12 mouse cellular contexts compared by ENCODE assay signal in genomic region chr13:30722601-30723000, GRCm38 (mm10). TPM values are rescaled to one million over a fixed set of nuclear protein-coding genes. Genes with fewer than 3 reads are reported as not detected.
DNase-seq lines count a peak whose midpoint lies in the region; ATAC-seq lines count a peak whose summit lies in the region.
"Had no signal": no experiment of that assay in that cellular context is flagged by ENCODE, and none has a peak within 500 bp of the region (broad histone marks: within the 10 kb centered on the region; RNA-seq: fewer than 3 reads in every experiment).

No protein-coding gene starts in this region.

- WGBS in heart, embryonic 11.5 days (ENCODE audit: insufficient replicate concordance), result 15% methylated on average over 7 of the region's 7 CpGs
- 7% methylated on average over 7 of the region's 7 CpGs for WGBS in embryonic facial prominence, embryonic 13.5 days
- 8% methylated on average over 7 of the region's 7 CpGs for WGBS in midbrain, embryonic 14.5 days

- no peaks in the 10 kb centered on the region for H3K9me3 ChIP-seq in heart, embryonic 11.5 days (replicated peaks; ENCODE audit: control insufficient read depth, low read length)
- no peaks in the 10 kb centered on the region for H3K9me3 ChIP-seq in embryonic facial prominence, embryonic 13.5 days
- no peaks in the 10 kb centered on the region for H3K9me3 ChIP-seq in midbrain, embryonic 14.5 days (ENCODE audit: control insufficient read depth, low read length)

- no peaks in the 10 kb centered on the region for H3K36me3 ChIP-seq in heart, embryonic 11.5 days (ENCODE audit: control insufficient read depth, insufficient read depth, low read length)
- H3K36me3 ChIP-seq in embryonic facial prominence, embryonic 13.5 days, result no peaks in the 10 kb centered on the region
- no peaks in the 10 kb centered on the region for H3K36me3 ChIP-seq in midbrain, embryonic 14.5 days (ENCODE audit: control insufficient read depth, insufficient read depth, low read length)

- H3K27ac ChIP-seq in heart, embryonic 11.5 days (ENCODE audit: low read depth, low read length), result no peak overlapping the region
- no peak overlapping the region for H3K27ac ChIP-seq in embryonic facial prominence, embryonic 13.5 days
- peak overlapping the region; percentile 32; the same call in 1 of the 2 replicates for H3K27ac ChIP-seq in midbrain, embryonic 14.5 days (replicated peaks; ENCODE audit: low read depth, low read length)
- H3K27ac ChIP-seq: stomach, postnatal 0 days had no signal

- intact Hi-C loops in heart, postnatal 10 days (cut with DNase I), result no loop called here
- intact Hi-C loops in left cerebral cortex, postnatal 25 days (cut with DNase I), result no loop called here

- DNase-seq in heart, postnatal 10 days, result no peak
- peak; percentile 75 for DNase-seq in adipocyte (ENCODE audit: low spot score)
- DNase-seq in midbrain, embryonic 14.5 days, result peak; percentile 44
- no peak for DNase-seq in thymus, adult 18-20 months
- DNase-seq in left cerebral cortex, postnatal 25 days (ENCODE audit: low spot score in 2 of 2), result no peak
- DNase-seq in B cell, adult 2 months, result no peak
- DNase-seq: gastrocnemius, postnatal 36 days; layer of hippocampus, postnatal 36 days; liver had no signal

- H3K4me3 ChIP-seq in heart, embryonic 11.5 days (ENCODE audit: low read depth, low read length), result no peak overlapping the region
- no peak overlapping the region for H3K4me3 ChIP-seq in embryonic facial prominence, embryonic 13.5 days
- H3K4me3 ChIP-seq in midbrain, embryonic 14.5 days (replicated peaks; ENCODE audit: low read depth, low read length), result no peak overlapping the region

- H3K27me3 ChIP-seq in heart, embryonic 11.5 days (ENCODE audit: control insufficient read depth, insufficient read depth, low read length), result no peaks in the 10 kb centered on the region
- no peaks in the 10 kb centered on the region for H3K27me3 ChIP-seq in embryonic facial prominence, embryonic 13.5 days
- no peaks in the 10 kb centered on the region for H3K27me3 ChIP-seq in midbrain, embryonic 14.5 days (ENCODE audit: control insufficient read depth, insufficient read depth, low read length)

- H3K4me1 ChIP-seq in heart, embryonic 11.5 days (ENCODE audit: control insufficient read depth, insufficient read depth, low read length), result peaks cover 7% of the 10 kb centered on the region; the same call in 1 of the 2 replicates
- H3K4me1 ChIP-seq in embryonic facial prominence, embryonic 13.5 days, result peaks cover 13% of the 10 kb centered on the region
- H3K4me1 ChIP-seq in midbrain, embryonic 14.5 days (ENCODE audit: control insufficient read depth, insufficient read depth, low read length), result peaks cover 11% of the 10 kb centered on the region

- peak overlapping the region; percentile 25 for H3K4me2 ChIP-seq in heart, embryonic 11.5 days
- H3K4me2 ChIP-seq in embryonic facial prominence, embryonic 13.5 days, result no peak overlapping the region; the same call in 1 of the 2 replicates
- peak overlapping the region; percentile 13; the same call in 1 of the 2 replicates for H3K4me2 ChIP-seq in midbrain, embryonic 14.5 days (ENCODE audit: low read length)

- H3K9ac ChIP-seq in heart, embryonic 11.5 days (ENCODE audit: low read depth, low read length), result no peak overlapping the region
- H3K9ac ChIP-seq in embryonic facial prominence, embryonic 13.5 days, result 0 out of 2 replicates have a peak overlapping the region, but pooled peaks have one; percentile 3
- H3K9ac ChIP-seq in midbrain, embryonic 14.5 days (replicated peaks; ENCODE audit: low read length), result peak overlapping the region; percentile 16; the same call in 1 of the 2 replicates

- ATAC-seq in heart, embryonic 11.5 days (replicated peaks; ENCODE audit: insufficient number of reproducible peaks, low FRiP score, low TSS enrichment), result no peak
- ATAC-seq in embryonic facial prominence, embryonic 13.5 days (ENCODE audit: insufficient number of reproducible peaks, insufficient read depth, low FRiP score, low TSS enrichment, low read depth), result no peak
- ATAC-seq in midbrain, embryonic 14.5 days (ENCODE audit: low FRiP score, low TSS enrichment), result no peak

RNA-seq across cellular contexts. Expression of gene Irf4, which starts 26.4 kb away (rescaled TPM):
- 0.03 TPM in 1 of 2 replicates, not detected in the other for polyA plus RNA-seq in heart, embryonic 11.5 days (2014; fragmentation: Nextera tagmentation; extraction: Ambion mirVana)
- total RNA-seq in heart, postnatal 10 days (2021), result 1 to 10 TPM in 1 of 2 experiments, under 1 TPM in 1; 0.92 to 1.1 TPM
- 0.06 and 0.15 TPM in 2 replicates for polyA plus RNA-seq in embryonic facial prominence, embryonic 13.5 days (2015; fragmentation: Nextera tagmentation; extraction: Ambion mirVana)
- 0.04 and 0.17 TPM in 2 replicates for polyA plus RNA-seq in midbrain, embryonic 14.5 days (2014; fragmentation: Nextera tagmentation; extraction: Ambion mirVana)
- under 1 TPM; 0.11 to 0.28 TPM for total RNA-seq in left cerebral cortex, postnatal 25 days (2021)

Comparison
In these comparisons a context has a peak if more than half of its experiments do, and no peak if none do; other contexts are left out.
1. DNase-seq: peak in adipocyte (single experiment) and midbrain, embryonic 14.5 days (single experiment); none in heart, postnatal 10 days (0 of 2), thymus, adult 18-20 months (0 of 2), left cerebral cortex, postnatal 25 days (0 of 2) and B cell, adult 2 months (0 of 2).